Mouse (Mus musculus) heart, adult 2 months (tissue): ENCODE data around the gene Edem1. TPM values are rescaled to one million over a fixed set of nuclear protein-coding genes. Genes with fewer than 3 reads are reported as not detected.

ENCODE experiments used
- DNase-seq, 2 experiments: peaks; one replicate each; pipeline ENCODE4 v3.0.0; 2021
- H3K27ac ChIP-seq: fragments of 200-600 bp; 2 replicates; pipeline ENCODE4 v1.8.1; 2022
- H3K27me3 ChIP-seq: fragments of 200-500 bp; 2 replicates; pipeline ENCODE4 v1.6.1; 2012; ENCODE audit warnings: mild to moderate bottlenecking, low read length, inconsistent platforms, mixed read lengths; ENCODE audit not compliant: control insufficient read depth, insufficient read depth
- H3K36me3 ChIP-seq: fragments of 200-500 bp; 2 replicates; pipeline ENCODE4 v1.6.1; 2012; ENCODE audit warnings: low read length, inconsistent platforms; ENCODE audit not compliant: control insufficient read depth, insufficient read depth
- H3K4me1 ChIP-seq: fragments of 200-500 bp; 2 replicates; pipeline ENCODE4 v1.6.1; 2011; ENCODE audit warnings: low read length; ENCODE audit not compliant: control insufficient read depth, insufficient read depth
- H3K4me3 ChIP-seq: fragments of 200-600 bp; 2 replicates; pipeline ENCODE4 v1.8.1; 2022
- H3K79me2 ChIP-seq: fragments of 200-500 bp; replicated peaks from 2 replicates; pipeline ENCODE4 v1.6.1; 2012; ENCODE audit warnings: mild to moderate bottlenecking, inconsistent platforms, low read length, moderate library complexity, mixed read lengths; ENCODE audit not compliant: control insufficient read depth, insufficient read depth
- H3K9ac ChIP-seq: fragments of 200-500 bp; 2 replicates; pipeline ENCODE4 v1.6.1; 2012; ENCODE audit warnings: low read depth, mild to moderate bottlenecking, control low read depth, inconsistent platforms, low read length, mixed read lengths
- CTCF ChIP-seq: fragments of 200-600 bp; IDR thresholded peaks from 2 replicates; pipeline ENCODE4 v1.8.1; 2022; ENCODE audit warnings: antibody characterized with exemption, mild to moderate bottlenecking, moderate library complexity
- EP300 ChIP-seq: fragments of 200-500 bp; IDR thresholded peaks from 2 replicates; pipeline ENCODE4 v1.6.1; 2011; ENCODE audit warnings: low read depth, low read length, control low read depth; ENCODE audit not compliant: insufficient read depth
- POLR2A ChIP-seq: fragments of 200-500 bp; IDR thresholded peaks from 2 replicates; pipeline ENCODE4 v1.6.1; 2011; ENCODE audit warnings: mild to moderate bottlenecking, low read depth, low read length, control low read depth; ENCODE audit not compliant: insufficient read depth
- WGBS: fragments of 180-500 bp; shearing (Covaris S2); methylation state at CpG from one replicate; pipeline ENCODE4 v1.1.7; 2018; 5-methylcytosine and 5-hydroxymethylcytosine counted together
- intact Hi-C: fragments of 180-260 bp; cut with DNase I; formaldehyde crosslinking; loops from one replicate; pipeline ENCODE4 v1.15.1; 2025
- polyA plus RNA-seq: library from polyadenylated mRNA; depleted of rRNA; stranded (reverse); fragments of >200 nt; gene quantifications from 2 replicates; pipeline ENCODE4 v1.2.3, GENCODE M21; 2012
- total RNA-seq, 2 experiments: library from RNA; stranded (reverse); gene quantifications; 2 replicates each; pipeline ENCODE4 v1.2.3; 2021

Gene Edem1
- total and polyA plus RNA-seq, 3 experiments, result 6.0 to 13.8 (median 10.1) TPM

DNA sequence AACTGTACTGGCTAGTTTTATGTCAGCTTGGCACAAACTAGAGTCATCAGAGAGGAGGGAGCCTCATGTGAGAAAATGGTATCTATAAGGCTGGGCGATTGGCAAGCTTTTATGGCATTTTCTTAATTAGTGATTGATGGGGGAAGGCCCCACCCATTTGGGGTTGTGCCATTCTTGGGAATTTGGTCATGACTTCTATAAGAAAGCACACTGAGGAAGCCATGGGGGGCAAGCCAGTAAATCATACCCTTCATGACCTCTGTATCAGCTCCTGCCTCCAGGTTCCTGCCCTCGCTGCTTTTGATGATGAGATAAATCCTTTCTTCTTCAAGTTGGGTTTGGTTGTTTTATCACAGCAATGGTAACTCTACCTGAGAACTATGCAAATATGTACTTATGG lies 42.0 kb downstream of the Edem1 start:
- H3K36me3 ChIP-seq, result no peaks in the 10 kb centered on the region
- no peaks in the 10 kb centered on the region for H3K4me1 ChIP-seq
- H3K27me3 ChIP-seq, result no peaks in the 10 kb centered on the region
- H3K27ac ChIP-seq, result no peak overlapping the region
- no peaks in the 10 kb centered on the region for H3K79me2 ChIP-seq
- H3K4me3 ChIP-seq, result no peak overlapping the region
- H3K9ac ChIP-seq, result no peak overlapping the region
- intact Hi-C loops, result loop anchor here (10.0 kb wide), 1 partner anchor 94 kb away; no protein-coding TSS in a partner anchor
- TF ChIP-seq EP300, result no peak
- TF ChIP-seq CTCF, result no peak
- no peak for TF ChIP-seq POLR2A
- no peak for DNase-seq
- 86% methylated on average over 2 of the region's 2 CpGs for WGBS

DNA sequence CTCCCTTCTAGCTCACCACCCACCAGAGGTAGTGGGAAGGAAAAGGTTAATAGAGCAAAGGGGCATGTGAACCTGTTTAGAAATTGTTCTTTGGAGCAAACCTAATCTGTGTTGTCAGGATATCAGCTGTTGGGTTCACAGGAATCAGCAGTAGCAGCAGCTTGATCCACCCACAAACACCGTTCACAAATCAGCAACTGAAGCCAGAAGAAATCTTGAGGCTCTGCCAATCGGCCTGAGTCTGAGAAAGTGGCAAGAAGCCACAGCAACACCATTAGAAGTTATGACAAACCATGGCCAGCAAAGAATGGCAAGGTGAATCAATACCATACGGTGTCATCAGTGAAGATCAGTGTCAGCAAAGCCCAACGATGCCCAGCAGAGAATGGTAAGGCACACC lies 42.8 kb downstream of the Edem1 start:
- no peaks in the 10 kb centered on the region; the same call in 1 of the 2 replicates for H3K4me1 ChIP-seq
- TF ChIP-seq CTCF (no peak), POLR2A (no peak), EP300 (no peak)
- intact Hi-C loops, result loop anchor here (10.0 kb wide), 1 partner anchor 94 kb away; no protein-coding TSS in a partner anchor
- H3K36me3 ChIP-seq, result no peaks in the 10 kb centered on the region
- H3K27me3 ChIP-seq, result no peaks in the 10 kb centered on the region
- H3K9ac ChIP-seq, result no peak overlapping the region
- H3K27ac ChIP-seq, result no peak overlapping the region
- H3K79me2 ChIP-seq, result no peaks in the 10 kb centered on the region
- DNase-seq, result no peak
- no peak overlapping the region for H3K4me3 ChIP-seq
- WGBS, result 70% methylated on average over 4 of the region's 4 CpGs

- Histone ChIP-seq H3K4me3 (peak overlapping the region; percentile 32), H3K9ac (no peak overlapping the region), H3K4me1 (no peaks in the 10 kb centered on the region; the same call in 1 of the 2 replicates), H3K27ac (peak overlapping the region; percentile 63), H3K36me3 (no peaks in the 10 kb centered on the region), H3K79me2 (no peaks in the 10 kb centered on the region), H3K27me3 (0 out of 2 replicates have a peak, but pooled peaks cover 1% of the 10 kb centered on the region)
- 43% methylated on average over 1 of the region's 1 CpGs for WGBS
- no peak for DNase-seq
- peak; percentile 68 for TF ChIP-seq CTCF
- TF ChIP-seq EP300, result no peak
- intact Hi-C loops, result loop anchor here (5.0 to 10.0 kb wide), 2 partner anchors 89 to 277 kb away; no protein-coding TSS in a partner anchor
Observed at GRCm38 (mm10) chr6:108875344-108875743, 46.9 kb downstream of the Edem1 start.

GRCm38 (mm10) chr6:108876052-108876451 lies 47.6 kb downstream of the Edem1 start:
- Histone ChIP-seq H3K9ac (peak overlapping the region; percentile 16; the same call in 1 of the 2 replicates), H3K79me2 (no peaks in the 10 kb centered on the region), H3K4me3 (peak overlapping the region; percentile 32), H3K27ac (peak overlapping the region; percentile 63), H3K4me1 (no peaks in the 10 kb centered on the region; the same call in 1 of the 2 replicates), H3K27me3 (0 out of 2 replicates have a peak, but pooled peaks cover 1% of the 10 kb centered on the region), H3K36me3 (no peaks in the 10 kb centered on the region)
- intact Hi-C loops, result loop anchor here (5.0 to 10.0 kb wide), 2 partner anchors 89 to 276 kb away; no protein-coding TSS in a partner anchor
- TF ChIP-seq EP300, result no peak
- TF ChIP-seq POLR2A, result 0 out of 2 replicates have a peak, but pooled peaks have one; percentile 24
- WGBS, result 11% methylated on average over 5 of the region's 5 CpGs
- peak; percentile 23 to 42 for DNase-seq

- no peak for DNase-seq
- 32% methylated on average over 2 of the region's 2 CpGs for WGBS
- no peak overlapping the region for H3K4me3 ChIP-seq
- no peaks in the 10 kb centered on the region for H3K36me3 ChIP-seq
- 0 out of 2 replicates have a peak, but pooled peaks cover 1% of the 10 kb centered on the region for H3K27me3 ChIP-seq
- no peak for TF ChIP-seq EP300
- TF ChIP-seq CTCF, result no peak
- TF ChIP-seq POLR2A, result no peak
- H3K9ac ChIP-seq, result no peak overlapping the region
- H3K79me2 ChIP-seq, result no peaks in the 10 kb centered on the region
- H3K4me1 ChIP-seq, result no peaks in the 10 kb centered on the region; the same call in 1 of the 2 replicates
- peak overlapping the region; percentile 58 for H3K27ac ChIP-seq
- intact Hi-C loops, result loop anchor here (5.0 to 10.0 kb wide), 2 partner anchors 88 to 276 kb away; no protein-coding TSS in a partner anchor
Observed at GRCm38 (mm10) chr6:108876486-108876885, 48.0 kb downstream of the Edem1 start.

GRCm38 (mm10) chr6:108880368-108881013 lies 52.0 kb downstream of the Edem1 start:
- Histone ChIP-seq H3K4me3 (no peak overlapping the region), H3K27ac (no peak overlapping the region), H3K4me1 (peaks cover 2% of the 10 kb centered on the region), H3K27me3 (0 out of 2 replicates have a peak, but pooled peaks cover 1% of the 10 kb centered on the region), H3K79me2 (no peaks in the 10 kb centered on the region), H3K36me3 (no peaks in the 10 kb centered on the region), H3K9ac (no peak overlapping the region)
- TF ChIP-seq CTCF, result no peak
- TF ChIP-seq EP300, result no peak
- TF ChIP-seq POLR2A, result no peak
- no peak for DNase-seq
- WGBS, result 38% methylated on average over 4 of the region's 4 CpGs
- intact Hi-C loops, result no loop called here
